Mouse (Mus musculus) heart, postnatal 14 days (tissue): ENCODE results near the gene Lamc2. TPM values are rescaled to one million over a fixed set of nuclear protein-coding genes. Genes with fewer than 3 reads are reported as not detected.

ENCODE experiments used
- total RNA-seq, 2 experiments: library from RNA; stranded (reverse); gene quantifications; 2 replicates each; pipeline ENCODE4 v1.2.3; 2021

Gene Lamc2
- total RNA-seq, 2 experiments from 2014 or later, result 6.9 to 10.7 TPM

Other genes with a start within 250 kb of the Lamc2 start
- 1 to 10 TPM in 1 of 2 experiments, under 1 TPM in 1; 0.61 to 1.0 TPM for gene Nmnat2, start 231.5 kb downstream of the Lamc2 start, total RNA-seq
- 100 to 1,000 TPM; 303 to 323 TPM for gene Lamc1, start 146.3 kb upstream of the Lamc2 start, total RNA-seq
- gene Shcbp1l, start 238.7 kb upstream of the Lamc2 start, total RNA-seq, result not detected